Mouse (Mus musculus): Measurements from ENCODE around the gene Cdhr4. TPM values are rescaled to one million over a fixed set of nuclear protein-coding genes. Genes with fewer than 3 reads are reported as not detected.
A peak's percentile ranks its signal among the peaks of the same experiment; 100 is the strongest.

Gene Cdhr4
- polyA plus RNA-seq, 2 experiments from 2014 or later, result 0.93 to 2.5 TPM

GRCm38 (mm10) chr9:107975399-107976386, 16.6 kb upstream of the Cdhr4 start, which contains the start of gene Uba7:
Gene Uba7 (plus strand): TSS chr9:107975505.
- ATAC-seq, result peak; percentile 90

DNA sequence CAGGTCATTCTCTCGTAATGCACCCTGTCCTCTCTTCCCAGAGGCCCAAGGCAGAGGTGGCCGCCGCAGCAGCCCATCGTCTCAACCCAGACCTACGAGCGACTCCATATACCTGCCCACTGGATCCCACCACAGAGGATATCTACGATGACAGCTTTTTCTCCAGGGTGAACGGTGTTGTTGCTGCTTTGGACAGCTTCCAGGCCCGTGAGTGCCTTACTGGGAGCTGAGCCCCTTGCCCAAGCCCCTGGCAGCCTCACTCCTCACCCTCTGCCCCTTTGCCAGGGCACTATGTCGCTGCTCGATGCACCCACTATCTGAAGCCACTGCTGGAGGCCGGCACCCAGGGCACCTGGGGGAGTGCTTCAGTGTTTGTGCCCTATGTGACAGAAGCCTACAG, 13.5 kb upstream of the Cdhr4 start:
- no peak for ATAC-seq

GRCm38 (mm10) chr9:107981684-107982605, 10.4 kb upstream of the Cdhr4 start:
- ATAC-seq, result no peak

GRCm38 (mm10) chr9:107982681-107983346, 9.5 kb upstream of the Cdhr4 start, which contains the start of gene Gm20661:
Gene Gm20661 (plus strand): TSS chr9:107983058.
- ATAC-seq, result no peak

DNA sequence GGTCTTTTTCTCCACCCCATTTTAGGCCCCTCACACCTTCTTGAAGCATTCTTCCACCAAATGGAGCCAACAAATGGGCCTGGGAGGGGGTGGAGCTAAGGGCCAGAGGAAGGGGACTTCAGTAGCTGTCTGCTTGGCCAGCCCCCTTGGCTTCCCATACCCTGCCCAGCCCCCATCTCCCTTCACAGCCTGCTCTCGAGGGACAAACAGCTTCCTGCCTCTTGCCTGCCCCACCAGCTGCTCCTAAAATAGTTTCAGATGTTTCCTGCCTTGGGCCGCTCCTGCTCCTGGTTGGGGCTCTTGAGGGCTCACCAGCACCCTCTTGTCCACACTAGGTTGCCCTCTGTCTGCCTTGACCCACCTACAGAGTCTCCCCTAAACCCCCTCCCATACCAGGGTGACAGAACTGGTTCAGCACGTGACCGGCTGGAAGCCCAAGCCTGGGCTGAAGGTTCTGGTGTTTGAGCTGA, 8.8 kb upstream of the Cdhr4 start:
- ATAC-seq, result no peak

DNA sequence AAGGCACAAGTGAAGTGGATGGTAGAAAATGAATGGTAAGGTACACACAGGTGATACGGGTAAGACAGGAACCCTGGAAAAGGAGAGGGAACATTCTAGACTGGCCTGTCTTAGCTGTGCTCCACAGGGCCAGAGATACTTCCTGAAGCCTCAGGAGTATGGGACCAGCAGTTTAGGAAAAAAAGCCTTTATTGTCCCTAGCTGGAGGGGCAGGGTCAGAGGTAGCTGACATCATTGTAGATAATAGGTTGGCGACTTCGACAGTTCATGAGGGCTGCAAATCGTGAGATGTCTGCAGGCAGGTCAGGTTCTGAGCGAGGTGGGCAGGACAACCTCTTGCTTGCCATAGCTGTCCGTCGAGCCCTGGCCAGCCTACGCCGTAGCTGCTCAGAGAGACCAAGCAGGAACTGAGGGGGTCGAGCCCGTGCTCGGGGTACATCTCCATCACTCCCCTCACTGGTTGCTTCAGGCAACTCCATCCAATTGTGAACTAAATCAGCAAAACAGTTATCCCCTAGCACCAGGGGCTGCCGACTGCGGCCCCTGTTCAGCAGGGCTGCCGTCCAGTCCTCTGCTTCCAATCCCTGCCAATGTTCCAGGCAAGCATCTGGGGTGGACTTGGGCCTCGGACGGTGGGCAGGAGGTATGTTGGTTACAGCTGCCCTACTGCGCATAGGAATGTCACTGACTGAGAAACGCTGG, 8.1 kb upstream of the Cdhr4 start:
- ATAC-seq, result no peak

GRCm38 (mm10) chr9:107984754-107985055, 7.6 kb upstream of the Cdhr4 start:
- no peak for ATAC-seq

- ATAC-seq, result peak; percentile 77
Observed at GRCm38 (mm10) chr9:107985131-107986119, 6.9 kb upstream of the Cdhr4 start, which contains the start of gene Inka1. Gene Inka1 (minus strand): TSS chr9:107985879.

GRCm38 (mm10) chr9:107986376-107986775, 5.9 kb upstream of the Cdhr4 start:
- ATAC-seq, result peak; percentile 32

- ATAC-seq, result no peak
Observed at GRCm38 (mm10) chr9:107987950-107988349, 4.3 kb upstream of the Cdhr4 start.

DNA sequence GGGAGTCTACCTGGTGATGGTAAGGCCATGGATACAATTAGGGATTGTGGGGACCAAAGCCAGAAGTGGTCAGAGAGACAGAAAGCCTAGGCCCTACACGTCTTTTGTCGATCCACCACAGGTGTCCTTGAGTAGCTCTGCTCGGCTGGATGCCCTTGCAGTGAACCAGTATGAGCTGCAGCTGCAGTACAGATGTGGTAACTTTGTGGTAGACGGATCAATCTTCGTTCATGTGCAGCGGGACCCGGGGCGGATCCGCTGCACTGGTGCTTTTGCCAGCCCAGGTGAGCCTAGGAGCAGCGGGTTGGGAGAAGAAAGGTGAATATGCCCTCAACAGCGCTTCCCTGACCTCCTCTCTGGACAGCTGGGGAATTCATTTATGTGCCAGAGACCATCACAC, 716 bp downstream of the Cdhr4 start:
- no peak for ATAC-seq

DNA sequence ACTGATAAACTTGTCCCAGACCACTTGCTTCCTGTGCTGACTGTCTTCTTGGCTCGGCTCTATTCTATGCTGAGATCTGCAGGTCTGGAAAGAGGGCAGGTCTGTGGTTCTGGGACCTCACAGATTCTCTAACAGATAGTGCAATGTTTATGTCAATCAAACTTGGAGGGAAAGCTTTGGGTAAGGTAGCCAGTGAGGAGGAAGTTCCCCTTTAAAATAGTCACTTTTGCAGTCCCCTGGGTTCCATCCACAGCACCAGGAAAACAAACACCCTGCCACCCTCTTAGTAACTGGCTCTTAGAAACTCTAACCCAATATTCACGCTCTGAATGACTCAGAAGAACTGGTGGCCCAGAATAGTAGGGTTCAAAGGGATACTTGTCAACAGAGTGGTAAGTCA, 2.2 kb downstream of the Cdhr4 start:
- ATAC-seq, result no peak

DNA sequence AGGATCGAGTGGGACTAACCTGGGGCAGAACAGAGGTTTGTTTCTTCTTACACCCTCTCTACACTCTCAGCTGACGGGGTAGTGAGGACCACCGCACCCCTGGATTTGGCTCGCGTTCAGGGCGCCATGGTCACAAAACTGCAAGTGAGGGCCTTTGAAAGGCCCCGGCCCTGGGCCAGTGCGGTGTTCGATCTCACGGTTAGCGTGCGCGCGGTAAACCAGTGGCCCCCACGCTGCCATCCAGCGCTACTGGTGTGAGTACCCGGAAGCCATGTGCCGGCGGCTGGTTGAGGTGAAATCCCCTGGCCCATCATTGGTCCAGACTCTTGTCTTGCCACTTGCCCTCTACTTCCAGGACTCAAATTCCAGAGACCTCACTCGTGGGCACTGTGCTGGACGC, 3.2 kb downstream of the Cdhr4 start:
- ATAC-seq, result no peak

- no peak for ATAC-seq
Observed at GRCm38 (mm10) chr9:107996049-107996448, 3.8 kb downstream of the Cdhr4 start, which contains the start of gene Gm20662. Gene Gm20662 (plus strand): TSS chr9:107996349.

- peak; percentile 99 for ATAC-seq
Observed at GRCm38 (mm10) chr9:108001922-108002770, 9.8 kb downstream of the Cdhr4 start, which contains the start of gene Ip6k1. Gene Ip6k1 (plus strand): TSS chr9:108002501.

- ATAC-seq, result peak; percentile 15
Observed at GRCm38 (mm10) chr9:108002778-108003530, 10.7 kb downstream of the Cdhr4 start.

- ATAC-seq, result no peak
Observed at GRCm38 (mm10) chr9:108003531-108003890, 11.2 kb downstream of the Cdhr4 start.

DNA sequence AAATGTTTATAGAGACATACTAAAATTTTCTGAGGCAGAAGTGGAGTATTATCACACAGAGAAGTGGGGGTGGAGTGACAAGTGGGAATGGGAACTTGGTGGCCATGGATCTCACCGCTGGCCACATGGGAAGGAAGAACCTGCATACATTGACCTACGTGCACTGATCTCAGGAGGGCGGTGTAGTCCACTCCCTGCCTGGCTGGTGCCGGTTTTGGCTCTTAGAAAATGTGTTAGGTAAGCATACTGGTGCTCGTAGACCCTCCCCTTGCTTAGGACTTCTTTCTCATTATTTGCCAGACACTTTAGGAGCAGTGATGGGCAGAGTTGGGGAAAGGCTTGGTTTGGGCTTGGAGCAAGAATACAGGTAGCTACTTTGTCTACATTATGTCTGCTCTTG, 15.7 kb downstream of the Cdhr4 start:
- ATAC-seq, result no peak

GRCm38 (mm10) chr9:108010385-108010784, 18.1 kb downstream of the Cdhr4 start:
- ATAC-seq, result peak; percentile 69
